Mouse (Mus musculus) MEL (cell line): Measurements from ENCODE around the gene Slc1a5.

ENCODE experiments used
- CHD1 ChIP-seq: IDR thresholded peaks from 2 replicates; pipeline ENCODE4 v1.6.1; 2012; ENCODE audit warnings: low read depth, mild to moderate bottlenecking, inconsistent platforms, low read length, improper control_type of control experiment
- CTCF ChIP-seq, 3 experiments: IDR thresholded peaks in 2 of 3; conservative IDR thresholded peaks in 1 of 3; 2 replicates each; pipeline ENCODE4 v1.5.1; 2011 to 2012; ENCODE audit warnings: low read length in 3 of 3, low read depth in 2 of 3, mild to moderate bottlenecking in 2 of 3, improper control_type of control experiment in 1 of 3, inconsistent platforms in 1 of 3, mixed read lengths in 1 of 3, moderate library complexity in 1 of 3; ENCODE audit not compliant: control insufficient read depth in 1 of 3, insufficient read depth in 1 of 3, poor library complexity in 1 of 3, severe bottlenecking in 1 of 3
- E2F4 ChIP-seq: IDR thresholded peaks from 2 replicates; pipeline ENCODE4 v1.6.1; 2011; ENCODE audit warnings: low read depth, low read length, improper control_type of control experiment, borderline replicate concordance
- GABPA ChIP-seq: IDR thresholded peaks from 2 replicates; pipeline ENCODE4 v1.6.1; 2012; ENCODE audit warnings: low read depth, mild to moderate bottlenecking, inconsistent platforms, low read length, improper control_type of control experiment, moderate library complexity
- JUND ChIP-seq: IDR thresholded peaks from 2 replicates; pipeline ENCODE4 v1.6.1; 2011; ENCODE audit warnings: low read depth, mild to moderate bottlenecking, improper control_type of control experiment, low read length
- KAT2A ChIP-seq: conservative IDR thresholded peaks from 2 replicates; pipeline ENCODE4 v1.6.1; 2012; ENCODE audit warnings: low read depth, low read length, improper control_type of control experiment, inconsistent platforms
- MAX ChIP-seq: IDR thresholded peaks from 2 replicates; pipeline ENCODE4 v1.6.1; 2011; ENCODE audit warnings: low read length, improper control_type of control experiment
- MYC ChIP-seq: IDR thresholded peaks from 2 replicates; pipeline ENCODE4 v1.6.1; 2011; ENCODE audit warnings: low read depth, mild to moderate bottlenecking, low read length, improper control_type of control experiment, moderate library complexity
- POLR2A ChIP-seq, 2 experiments: IDR thresholded peaks; 2 replicates each; pipeline ENCODE4 v1.6.1; 2011 to 2012; ENCODE audit warnings: low read length in 2 of 2, mild to moderate bottlenecking in 2 of 2, control low read depth in 1 of 2, improper control_type of control experiment in 1 of 2, low read depth in 1 of 2, moderate library complexity in 1 of 2; ENCODE audit not compliant: control insufficient read depth in 1 of 2, insufficient read depth in 1 of 2, poor library complexity in 1 of 2
- POLR2AphosphoS5 ChIP-seq: IDR thresholded peaks from 2 replicates; pipeline ENCODE4 v1.6.1; 2012; ENCODE audit warnings: low read depth, borderline replicate concordance, mild to moderate bottlenecking, inconsistent platforms, low read length, moderate library complexity, mixed read lengths
- RAD21 ChIP-seq: IDR thresholded peaks from 2 replicates; pipeline ENCODE4 v1.6.1; 2011; ENCODE audit warnings: mild to moderate bottlenecking, low read depth, low read length, improper control_type of control experiment
- TAL1 ChIP-seq: IDR thresholded peaks from 2 replicates; pipeline ENCODE4 v1.6.1; 2012; ENCODE audit warnings: mild to moderate bottlenecking, inconsistent platforms, low read length, moderate library complexity, mixed read lengths
- ZMIZ1 ChIP-seq: IDR thresholded peaks from 2 replicates; pipeline ENCODE4 v1.6.1; 2012; ENCODE audit warnings: low read depth, mild to moderate bottlenecking, inconsistent platforms, low read length, improper control_type of control experiment, moderate library complexity

DNA sequence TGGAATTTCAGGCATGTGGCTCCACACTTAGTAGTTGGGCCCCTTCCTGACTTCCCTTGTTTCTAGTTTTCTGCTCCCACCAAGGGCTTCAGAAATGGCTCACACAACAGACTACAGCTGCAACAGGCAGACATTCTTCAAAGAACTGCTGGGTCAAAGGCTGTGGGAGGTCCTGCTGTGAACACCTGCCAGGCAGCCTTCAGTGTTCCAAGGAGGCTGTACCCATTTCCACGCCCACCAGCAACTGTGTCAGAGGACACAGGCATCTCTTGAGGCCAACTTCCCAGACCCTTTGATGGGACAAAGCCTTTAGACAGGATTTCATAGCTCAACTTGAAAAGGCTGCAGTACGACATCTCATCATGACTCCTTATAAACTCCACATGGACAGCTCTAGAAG, 14.7 kb upstream of the Slc1a5 start:
- TF ChIP-seq MAX (no peak), POLR2A (IDR thresholded peaks at IDR 0.05; ENCODE audit: control insufficient read depth in 1 of 2, insufficient read depth in 1 of 2, low read depth in 1 of 2, low read length in 2 of 2, poor library complexity in 1 of 2) (no peak), CTCF (IDR thresholded peaks at IDR 0.05 in 2 of 3, conservative IDR thresholded peaks at IDR 0.05 in 1 of 3; ENCODE audit: control insufficient read depth in 1 of 3, insufficient read depth in 1 of 3, low read depth in 2 of 3, low read length in 3 of 3, poor library complexity in 1 of 3, severe bottlenecking in 1 of 3) (no peak), E2F4 (no peak), JUND (no peak), GABPA (no peak), CHD1 (no peak), ZMIZ1 (no peak), TAL1 (no peak), MYC (no peak), KAT2A (no peak), RAD21 (no peak), POLR2AphosphoS5 (no peak)
